29 mouse cellular contexts compared by ENCODE assay signal in genomic region chr6:11720274-11720673, GRCm38 (mm10).
DNase-seq lines count a peak whose midpoint lies in the region; ATAC-seq and TF ChIP-seq lines count a peak whose summit lies in the region.
"Had no signal": no experiment of that assay in that cellular context is flagged by ENCODE, and none has a peak within 500 bp of the region (broad histone marks: within the 10 kb centered on the region; RNA-seq: fewer than 3 reads in every experiment).

No protein-coding gene starts in this region.

- dilution Hi-C loops in CH12.LX (cut with MboI; ENCODE audit: extremely low pct_ligation_motif_present, extremely low pct_unique_long_range_greater_than_20kb, low sequenced_read_pairs): no loop called here

- no peak overlapping the region for H3K9ac ChIP-seq in liver, embryonic 14.5 days (replicated peaks)
- no peak overlapping the region for H3K9ac ChIP-seq in CH12.LX (ENCODE audit: insufficient read depth, low read depth)
- H3K9ac ChIP-seq: embryonic facial prominence, embryonic 12.5 days; forebrain, postnatal 0 days; heart, embryonic 13.5 days; intestine, embryonic 15.5 days; limb, embryonic 15.5 days; neural tube, embryonic 13.5 days had no signal

- no peaks in the 10 kb centered on the region for H3K9me3 ChIP-seq in liver, embryonic 14.5 days (ENCODE audit: control insufficient read depth, low read length)
- no peaks in the 10 kb centered on the region for H3K9me3 ChIP-seq in CH12.LX (replicated peaks; ENCODE audit: low read length)
- H3K9me3 ChIP-seq in limb, embryonic 10.5 days (replicated peaks): no peaks in the 10 kb centered on the region
- H3K9me3 ChIP-seq: embryonic facial prominence, embryonic 12.5 days; heart, embryonic 13.5 days; hindbrain, embryonic 10.5 days; intestine, embryonic 15.5 days; limb, embryonic 15.5 days; neural tube, embryonic 13.5 days had no signal

- no peak overlapping the region for H3K27ac ChIP-seq in liver, embryonic 14.5 days
- H3K27ac ChIP-seq in CH12.LX (ENCODE audit: insufficient read depth, low read depth): no peak overlapping the region
- H3K27ac ChIP-seq in limb, embryonic 10.5 days: no peak overlapping the region
- H3K27ac ChIP-seq: embryonic facial prominence, embryonic 12.5 days; heart, embryonic 13.5 days; hindbrain, embryonic 10.5 days; hindbrain, postnatal 0 days; intestine, embryonic 15.5 days; limb, embryonic 15.5 days; neural tube, embryonic 13.5 days had no signal

- no peak overlapping the region for H3K4me3 ChIP-seq in liver, embryonic 14.5 days (ENCODE audit: insufficient read depth in 1 of 2, low read depth in 2 of 2, low read length in 2 of 2)
- no peak overlapping the region for H3K4me3 ChIP-seq in CH12.LX (replicated peaks in 1 of 3; ENCODE audit: low read depth in 2 of 3, low read length in 2 of 3, poor library complexity in 1 of 3)
- H3K4me3 ChIP-seq in limb, embryonic 10.5 days: no peak overlapping the region
- H3K4me3 ChIP-seq: embryonic facial prominence, embryonic 12.5 days; heart, embryonic 13.5 days; hindbrain, embryonic 10.5 days; intestine, embryonic 15.5 days; limb, embryonic 15.5 days; neural tube, embryonic 13.5 days had no signal

- ATAC-seq in liver, embryonic 14.5 days (ENCODE audit: insufficient read depth): 0 out of 2 replicates have a peak, but pooled peaks have one; percentile 26
- 0 out of 2 replicates have a peak, but pooled peaks have one; percentile 53 for ATAC-seq in erythroblast, adult 5-6 weeks (replicated peaks; ENCODE audit: low FRiP score, poor library complexity, severe bottlenecking)
- ATAC-seq in megakaryocyte-erythroid progenitor cell, adult 5-6 weeks (replicated peaks; ENCODE audit: low FRiP score, low TSS enrichment, poor library complexity, severe bottlenecking): peak; percentile 85
- ATAC-seq: CD4-positive, CD25-positive, alpha-beta regulatory T cell, adult 4 months; forebrain, postnatal 0 days; hindbrain, postnatal 0 days; intestine, embryonic 15.5 days; midbrain, embryonic 16.5 days had no signal

- no peak for DNase-seq in liver, embryonic 14.5 days (ENCODE audit: low read depth in 3 of 3, low spot score in 3 of 3)
- DNase-seq in liver (no peak), CH12.LX (ENCODE audit: extremely low read depth) (no peak)
- DNase-seq in layer of hippocampus, adult 18-20 months (ENCODE audit: low spot score in 2 of 2): no peak
- no peak for DNase-seq in limb, embryonic 10.5 days (ENCODE audit: low spot score)
- DNase-seq: adrenal gland, adult 8-10 months; cerebellum, adult 8-10 months; cerebellum, postnatal 25 days; forebrain, postnatal 0 days; gastrocnemius, postnatal 10 days; heart, postnatal 14 days; kidney, adult 2 months; kidney, postnatal 36 days; left cerebral cortex, postnatal 4 days; lung, postnatal 36 days; thymus, adult 2 months; thymus, postnatal 4 days had no signal

- TF ChIP-seq POLR2A in CH12.LX (IDR thresholded peaks at IDR 0.05; ENCODE audit: low read depth, low read length): no peak

- no peaks in the 10 kb centered on the region for H3K79me2 ChIP-seq in CH12.LX (replicated peaks; ENCODE audit: control insufficient read depth, extremely low read depth, insufficient read depth, poor library complexity, severe bottlenecking)

- no peaks in the 10 kb centered on the region for H3K27me3 ChIP-seq in liver, embryonic 14.5 days (ENCODE audit: control insufficient read depth, insufficient read depth, low read length)
- no peaks in the 10 kb centered on the region for H3K27me3 ChIP-seq in CH12.LX (replicated peaks)
- H3K27me3 ChIP-seq in limb, embryonic 10.5 days (ENCODE audit: low read depth, poor library complexity, severe bottlenecking): no peaks in the 10 kb centered on the region
- H3K27me3 ChIP-seq: embryonic facial prominence, embryonic 12.5 days; heart, embryonic 13.5 days; intestine, embryonic 15.5 days; limb, embryonic 15.5 days; neural tube, embryonic 13.5 days had no signal

- TF ChIP-seq CTCF in liver, embryonic 14.5 days (IDR thresholded peaks at IDR 0.05; ENCODE audit: low read depth): no peak
- TF ChIP-seq CTCF in CH12.LX (conservative IDR thresholded peaks at IDR 0.05 in 1 of 2, IDR thresholded peaks at IDR 0.05 in 1 of 2; ENCODE audit: low read depth in 2 of 2, low read length in 2 of 2): no peak

- no peak; the same call in 1 of the 2 replicates for TF ChIP-seq EP300 in liver, embryonic 14.5 days (IDR thresholded peaks at IDR 0.05; ENCODE audit: low read depth)
- TF ChIP-seq EP300 in CH12.LX (IDR thresholded peaks at IDR 0.05; ENCODE audit: low read length): no peak

- H3K36me3 ChIP-seq in liver, embryonic 14.5 days (replicated peaks; ENCODE audit: control insufficient read depth, insufficient read depth, low read depth): no peaks in the 10 kb centered on the region
- H3K36me3 ChIP-seq in CH12.LX (replicated peaks in 1 of 2; ENCODE audit: control insufficient read depth in 1 of 2, insufficient read depth in 1 of 2, low read length in 1 of 2): no peaks in the 10 kb centered on the region
- no peaks in the 10 kb centered on the region for H3K36me3 ChIP-seq in limb, embryonic 10.5 days
- H3K36me3 ChIP-seq: embryonic facial prominence, embryonic 12.5 days; heart, embryonic 13.5 days; hindbrain, embryonic 10.5 days; intestine, embryonic 15.5 days; limb, embryonic 15.5 days; neural tube, embryonic 13.5 days had no signal

- in situ Hi-C loops in CH12.LX (cut with MboI; ENCODE audit: low pct_ligation_motif_present, low pct_unique_long_range_greater_than_20kb, low sequenced_read_pairs): no loop called here

- no peak for TF ChIP-seq RAD21 in CH12.LX (IDR thresholded peaks at IDR 0.05; ENCODE audit: low read depth, low read length)

- H3K4me2 ChIP-seq in liver, embryonic 14.5 days (ENCODE audit: low read depth): no peak overlapping the region
- H3K4me2 ChIP-seq in CH12.LX (ENCODE audit: insufficient read depth, low read depth, poor library complexity, severe bottlenecking): peak overlapping the region; percentile 74
- H3K4me2 ChIP-seq: embryonic facial prominence, embryonic 12.5 days; heart, embryonic 13.5 days; intestine, embryonic 15.5 days; limb, embryonic 15.5 days; midbrain, embryonic 11.5 days; neural tube, embryonic 13.5 days had no signal

- WGBS in liver, embryonic 14.5 days (ENCODE audit: insufficient replicate concordance): 55% methylated on average over 4 of the region's 4 CpGs
- 93% methylated on average over 4 of the region's 4 CpGs for WGBS in limb, embryonic 10.5 days

- H3K4me1 ChIP-seq in liver, embryonic 14.5 days (replicated peaks; ENCODE audit: control insufficient read depth in 2 of 2, insufficient read depth in 2 of 2, low read length in 1 of 2): no peaks in the 10 kb centered on the region
- no peaks in the 10 kb centered on the region for H3K4me1 ChIP-seq in CH12.LX (ENCODE audit: control insufficient read depth in 1 of 2, insufficient read depth in 2 of 2)
- H3K4me1 ChIP-seq in limb, embryonic 10.5 days: no peaks in the 10 kb centered on the region
- H3K4me1 ChIP-seq: embryonic facial prominence, embryonic 12.5 days; heart, embryonic 13.5 days; hindbrain, embryonic 10.5 days; intestine, embryonic 15.5 days; limb, embryonic 15.5 days; neural tube, embryonic 13.5 days had no signal

TF ChIP-seq in CH12.LX, 34 proteins besides CTCF, POLR2A, EP300 and RAD21:
- TF ChIP-seq TCF12 (IDR thresholded peaks at IDR 0.05; ENCODE audit: low read depth, low read length) (no peak), UBTF (IDR thresholded peaks at IDR 0.05; ENCODE audit: low read depth, low read length) (no peak), ZC3H11A (IDR thresholded peaks at IDR 0.05; ENCODE audit: low read depth, low read length) (no peak), MXI1 (IDR thresholded peaks at IDR 0.05; ENCODE audit: low read depth, low read length) (no peak), ZKSCAN1 (IDR thresholded peaks at IDR 0.05; ENCODE audit: borderline replicate concordance, low read depth, low read length) (no peak), IRF4 (IDR thresholded peaks at IDR 0.05; ENCODE audit: low read depth, low read length) (no peak), NRF1 (IDR thresholded peaks at IDR 0.05; ENCODE audit: low read depth, low read length) (no peak), PAX5 (IDR thresholded peaks at IDR 0.05; ENCODE audit: low read length) (no peak), MAFK (IDR thresholded peaks at IDR 0.05; ENCODE audit: insufficient replicate concordance, low read length) (no peak), CHD2 (IDR thresholded peaks at IDR 0.05; ENCODE audit: low read length) (no peak), SIN3A (IDR thresholded peaks at IDR 0.05; ENCODE audit: low read length) (no peak), TBP (conservative IDR thresholded peaks at IDR 0.05; ENCODE audit: low read depth, low read length) (no peak), MAX (IDR thresholded peaks at IDR 0.05; ENCODE audit: low read length) (no peak), USF2 (conservative IDR thresholded peaks at IDR 0.05; ENCODE audit: low read depth, low read length) (no peak), RCOR1 (conservative IDR thresholded peaks at IDR 0.05; ENCODE audit: low read depth, low read length) (no peak), JUND (conservative IDR thresholded peaks at IDR 0.05; ENCODE audit: low read depth, low read length) (no peak), KAT2A (IDR thresholded peaks at IDR 0.05; ENCODE audit: insufficient replicate concordance, low read length) (no peak), GABPA (IDR thresholded peaks at IDR 0.05; ENCODE audit: insufficient replicate concordance, low read depth, low read length) (no peak)
TF ChIP-seq in CH12.LX: peak in this region for 0.

Comparison
In these comparisons a context has a peak if more than half of its experiments do, and no peak if none do; other contexts are left out.
1. ATAC-seq: peak in every context shown above with its lines; median percentile 85 in megakaryocyte-erythroid progenitor cell, adult 5-6 weeks; 53 in erythroblast, adult 5-6 weeks; 26 in liver, embryonic 14.5 days.